Mouse (Mus musculus) gastrocnemius, postnatal 14 days (tissue): ENCODE results near the gene Spcs2. TPM values are rescaled to one million over a fixed set of nuclear protein-coding genes. Genes with fewer than 3 reads are reported as not detected.

Source experiments
- DNase-seq: peaks from one replicate; pipeline ENCODE4 v3.0.0; 2021; ENCODE audit warnings: mixed read lengths
- intact Hi-C: fragments of 180-260 bp; cut with DNase I; formaldehyde crosslinking; loops from one replicate; pipeline ENCODE4 v1.15.1; 2025; ENCODE audit warnings: low total_unique reads
- total RNA-seq, 2 experiments: library from RNA; stranded (reverse); gene quantifications; 2 replicates each; pipeline ENCODE4 v1.2.3; 2021

The Spcs2 gene
- total RNA-seq, 2 experiments from 2014 or later = 45.4 to 58.1 TPM

DNA sequence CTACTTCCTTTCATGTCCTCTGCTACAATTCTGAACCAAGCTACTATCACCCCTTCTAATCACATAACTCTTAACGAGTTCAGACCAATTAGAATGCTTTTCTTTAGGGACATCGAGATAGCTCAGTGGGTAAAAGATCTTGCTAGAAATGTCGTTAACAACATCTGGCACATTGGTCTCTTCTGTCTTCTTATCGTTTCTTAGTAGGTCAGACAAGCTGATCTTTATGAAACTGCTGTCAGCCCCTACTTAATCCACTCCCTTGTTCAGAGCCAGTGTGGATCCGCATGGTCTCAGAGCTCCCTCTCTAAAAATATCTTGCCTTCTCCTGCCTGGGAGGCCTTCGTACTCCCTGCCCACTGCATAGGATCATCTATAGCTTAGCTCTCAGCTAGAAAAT lies 10.7 kb upstream of the Spcs2 start:
- DNase-seq = no peak
- intact Hi-C loops = loop anchor here (10.0 kb wide), 1 partner anchor 249 kb away; the partner anchor contains the start of gene Tpbgl

DNA sequence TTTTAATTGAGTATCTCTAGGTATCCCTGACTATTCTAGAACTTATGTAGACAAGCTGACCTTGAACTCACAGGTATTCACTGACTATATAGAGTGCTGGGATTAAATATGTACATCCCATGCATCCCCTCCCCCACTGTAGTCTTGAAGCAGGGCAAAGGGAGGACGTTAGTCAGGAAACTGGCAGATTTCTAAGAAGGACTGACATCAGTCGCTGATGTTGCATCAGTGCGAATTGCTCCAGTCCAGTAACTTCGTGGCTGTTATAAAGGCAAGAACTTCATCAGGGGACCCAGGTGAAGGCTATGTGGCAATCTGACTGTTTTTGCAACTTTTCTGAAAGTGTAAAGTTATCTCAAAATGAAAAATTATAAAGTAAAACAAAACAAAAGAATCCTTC lies 6.0 kb upstream of the Spcs2 start:
- intact Hi-C loops = no loop called here
- no peak for DNase-seq

- no peak for DNase-seq
- intact Hi-C loops = no loop called here
Measured at GRCm38 (mm10) chr7:99865219-99865618, 2.0 kb upstream of the Spcs2 start.

DNA sequence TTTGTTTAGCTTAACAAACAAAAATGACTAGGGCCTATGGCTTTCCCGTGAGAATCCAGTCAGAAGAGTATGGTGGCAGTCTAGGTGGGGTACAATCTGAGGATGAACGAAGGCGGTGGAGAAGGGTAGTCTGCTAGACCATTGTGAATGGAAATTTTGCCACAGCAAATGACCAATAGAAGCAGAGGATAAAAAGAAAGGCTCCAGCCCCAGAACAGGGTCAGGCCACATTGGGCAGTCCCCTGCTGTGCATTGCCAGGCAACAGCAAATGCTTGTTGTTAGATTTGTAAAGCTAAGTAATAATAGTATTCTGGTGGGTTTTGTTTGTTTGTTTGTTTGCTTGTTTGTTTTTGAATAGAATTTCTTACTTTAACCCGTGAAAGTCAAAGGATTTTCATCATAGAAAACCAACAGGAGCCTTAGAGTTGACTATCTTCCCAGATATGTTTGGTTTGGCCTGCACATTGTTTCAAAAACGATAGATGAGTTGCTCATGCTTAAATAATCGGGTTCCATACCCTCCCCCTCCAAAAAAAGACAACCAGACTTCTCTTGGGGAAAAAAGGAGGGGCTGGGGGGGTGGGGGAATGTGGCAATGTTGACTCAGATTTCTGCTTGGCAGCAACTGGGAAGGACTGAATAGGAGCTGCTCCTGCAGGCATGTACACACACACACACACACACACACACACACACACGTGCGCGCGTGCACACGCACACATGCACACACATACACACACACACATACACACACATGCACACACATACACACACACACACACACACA lies 1.2 kb upstream of the Spcs2 start:
- DNase-seq = no peak
- intact Hi-C loops = loop anchor here (5.0 kb wide), 1 partner anchor 37 kb away; the partner anchor contains the start of gene Neu3

DNA sequence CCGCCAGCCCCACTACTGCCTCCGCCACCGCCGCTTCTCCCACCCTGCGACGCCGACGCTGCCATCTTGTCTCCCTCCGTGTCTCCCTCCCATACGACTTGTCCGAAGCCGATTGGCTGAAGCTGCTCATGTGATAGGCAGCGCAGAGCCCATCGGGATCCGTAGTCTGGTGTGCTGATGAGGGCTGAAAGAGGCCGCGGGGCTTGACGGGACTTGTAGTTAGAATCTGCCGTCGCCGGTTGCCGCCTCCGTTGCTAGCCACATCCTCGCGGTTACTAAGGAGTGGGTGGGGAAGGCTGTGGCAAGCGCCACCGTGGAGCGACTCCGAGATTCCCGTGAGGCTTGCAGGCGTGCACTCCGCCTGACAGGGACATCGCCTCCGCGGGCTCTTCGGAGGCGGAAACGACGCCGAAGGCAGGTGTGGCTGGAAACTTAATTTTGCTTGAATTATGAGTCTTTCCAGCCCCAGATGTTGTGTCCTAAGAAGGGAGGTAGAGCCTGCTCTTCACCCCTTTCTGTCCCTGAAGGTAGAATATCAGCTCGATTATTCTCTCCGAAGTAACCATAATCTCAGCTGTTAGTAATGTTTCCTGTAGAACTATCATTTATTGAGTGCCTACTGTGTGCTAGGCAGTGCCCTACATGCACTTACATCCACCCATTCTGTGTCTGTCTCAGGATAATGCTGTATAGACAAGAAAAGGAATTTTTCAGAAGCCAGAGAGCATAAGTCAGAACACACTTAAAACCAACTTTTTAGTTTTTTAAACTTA lies 4.3 kb downstream of the Spcs2 start, which contains the start of gene Xrra1:
Gene Xrra1, plus strand, starts transcription at position 304 of the 773 bp plus-strand sequence.
- intact Hi-C loops = no loop called here
- DNase-seq = peak; percentile 96

- intact Hi-C loops = no loop called here
Measured at GRCm38 (mm10) chr7:99858175-99858812, 5.0 kb downstream of the Spcs2 start.

DNA sequence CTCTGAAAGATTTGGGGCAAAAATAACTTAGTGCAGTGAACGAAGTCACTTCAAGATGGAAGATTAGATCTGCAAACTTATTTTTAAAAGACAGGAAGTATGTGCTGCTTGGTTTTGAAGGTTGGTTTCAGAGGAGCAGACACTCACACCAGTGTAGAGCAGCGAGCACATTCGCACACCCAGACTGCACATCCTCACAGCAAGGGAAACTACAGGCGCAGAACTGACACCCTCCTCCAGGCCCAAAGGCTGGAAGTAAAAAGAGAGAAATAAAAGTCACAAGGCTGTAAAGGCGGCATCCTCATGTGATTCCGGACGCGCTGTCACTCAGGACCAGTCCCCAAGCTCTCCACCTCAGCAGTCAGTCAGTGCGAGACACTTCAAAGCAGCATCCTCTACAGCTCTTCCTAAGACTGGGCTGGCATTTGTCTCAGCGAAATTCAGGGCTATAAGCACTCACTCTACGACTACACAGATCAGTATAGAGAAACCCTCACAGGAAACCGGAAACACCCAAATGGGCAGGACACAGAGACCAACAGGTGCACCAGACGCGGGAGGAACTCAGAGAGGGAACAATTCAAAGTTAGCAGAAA lies 6.9 kb downstream of the Spcs2 start:
- no peak for DNase-seq
- intact Hi-C loops = no loop called here

More at GRCm38 (mm10) chr7:99858175-99858812, 5.0 kb downstream of the Spcs2 start:
- DNase-seq = no peak

- no peak for DNase-seq
- intact Hi-C loops = no loop called here
Measured at GRCm38 (mm10) chr7:99854311-99854710, 9.0 kb downstream of the Spcs2 start.

DNA sequence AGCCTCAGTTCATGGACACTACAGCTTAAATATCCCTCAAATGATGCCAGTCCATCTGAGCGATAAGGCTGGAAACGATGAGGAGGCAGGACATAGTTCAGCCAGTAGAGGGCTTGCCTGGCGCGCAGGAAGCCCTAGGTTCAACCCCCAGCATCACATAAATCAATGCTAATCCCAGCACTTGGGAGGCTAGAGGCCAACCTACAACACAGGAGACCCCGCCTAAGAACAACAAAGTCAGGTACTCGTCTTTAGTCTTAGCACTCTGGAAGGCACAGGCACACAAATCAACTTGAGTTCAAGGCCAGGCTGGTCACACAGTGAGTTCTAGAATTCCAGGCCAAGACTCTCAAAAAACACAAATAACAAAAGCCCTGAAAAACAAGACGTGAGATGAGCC lies 9.9 kb downstream of the Spcs2 start:
- intact Hi-C loops = no loop called here

GRCm38 (mm10) chr7:99851618-99852017 lies 11.6 kb downstream of the Spcs2 start:
- intact Hi-C loops = no loop called here
- DNase-seq = no peak

More for the DNA sequence above, 9.9 kb downstream of the Spcs2 start:
- no peak for DNase-seq

DNA sequence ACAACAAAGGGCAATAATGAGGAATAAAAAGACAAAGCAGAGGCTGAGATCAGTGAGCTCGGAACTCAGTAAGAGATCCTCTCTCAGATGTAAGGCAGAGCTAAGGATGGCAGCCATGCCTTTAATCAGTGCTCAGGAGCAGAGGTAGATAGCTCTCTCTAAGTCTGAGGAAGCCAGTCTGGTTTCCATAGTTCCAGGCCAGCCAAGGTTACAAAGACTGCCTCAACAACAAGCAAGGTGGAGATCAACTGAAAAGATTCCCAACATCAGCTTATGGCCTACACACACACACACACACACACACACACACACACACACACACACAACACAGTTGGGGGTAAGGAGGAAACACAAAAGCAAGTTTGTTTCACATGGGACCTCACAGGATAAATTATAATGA lies 12.1 kb downstream of the Spcs2 start:
- no peak for DNase-seq
- intact Hi-C loops = no loop called here

- intact Hi-C loops = no loop called here
- DNase-seq = no peak
Measured at GRCm38 (mm10) chr7:99850534-99850933, 12.7 kb downstream of the Spcs2 start.

- intact Hi-C loops = no loop called here
- no peak for DNase-seq
Measured at GRCm38 (mm10) chr7:99845533-99846236, 17.6 kb downstream of the Spcs2 start.

DNA sequence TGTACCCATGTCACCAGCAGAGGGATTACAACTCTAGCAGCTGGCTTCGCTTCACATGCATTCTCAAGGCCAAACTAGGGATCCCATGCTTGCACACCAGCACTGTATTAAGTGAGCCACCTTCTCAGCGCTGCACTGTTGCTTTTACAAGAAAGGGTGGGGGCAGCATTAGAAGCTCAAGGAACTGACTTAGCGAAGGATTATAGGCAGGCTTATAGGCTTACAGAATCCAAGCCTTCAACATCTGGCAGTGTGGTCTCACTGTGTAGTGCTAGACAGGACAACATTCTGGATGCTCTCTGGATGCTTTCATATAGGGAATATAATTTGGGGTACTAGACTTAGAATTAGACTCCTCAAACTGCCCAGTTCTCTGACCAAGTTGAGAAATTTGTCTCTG lies 25.0 kb downstream of the Spcs2 start:
- intact Hi-C loops = no loop called here
- no peak for DNase-seq

DNA sequence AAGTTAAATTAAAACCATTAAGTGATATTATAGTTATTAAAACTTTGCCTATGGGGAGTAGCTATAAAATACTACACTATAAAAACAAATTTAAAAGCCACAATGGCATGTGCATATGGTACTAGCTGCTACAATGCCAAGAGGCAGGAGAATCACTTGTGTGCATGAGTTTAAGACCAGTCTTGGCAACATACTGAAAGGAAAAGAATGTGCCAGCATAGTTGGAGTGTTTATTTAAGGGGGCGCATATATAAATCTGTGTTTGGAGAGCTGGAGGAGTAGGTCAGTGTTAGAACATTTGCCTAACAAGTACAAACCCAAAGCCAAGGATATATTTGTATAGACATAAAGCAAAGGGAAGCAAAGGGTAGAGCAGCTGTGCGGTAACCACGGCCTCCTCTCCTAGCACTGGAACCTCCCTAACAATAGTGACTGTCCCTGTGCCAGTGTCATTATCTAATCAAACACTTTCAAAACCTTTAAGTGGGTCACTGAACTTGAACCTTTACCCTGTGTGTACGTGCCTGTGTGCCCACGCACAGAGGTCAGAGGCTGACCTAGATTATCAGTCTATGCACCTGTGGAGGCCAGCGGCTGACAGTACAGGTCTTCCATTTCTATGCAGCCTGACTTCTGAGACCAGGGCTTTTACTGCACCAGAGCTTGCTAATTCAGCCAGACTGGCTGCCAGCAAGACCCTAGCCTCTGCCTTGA lies 25.7 kb downstream of the Spcs2 start:
- no peak for DNase-seq
- intact Hi-C loops = no loop called here

DNA sequence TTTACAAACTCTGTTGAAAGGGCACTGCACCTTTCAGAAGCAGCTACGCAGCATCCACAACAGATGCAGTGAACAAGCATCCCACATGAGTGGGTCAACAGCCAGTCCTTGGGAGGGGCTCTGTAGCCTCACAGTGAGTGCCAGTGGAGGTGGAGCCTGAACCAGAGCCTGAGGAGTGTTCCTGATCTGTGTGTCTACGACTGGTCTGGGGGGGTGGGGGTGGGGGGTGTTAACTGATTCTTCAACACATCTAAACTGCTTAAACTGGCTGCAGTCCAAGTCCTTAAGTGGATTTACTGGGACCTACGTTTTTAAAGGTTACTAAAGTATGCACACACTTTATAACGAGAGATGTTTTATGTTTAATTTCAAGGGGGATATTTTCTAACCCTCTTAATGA lies 26.5 kb downstream of the Spcs2 start:
- no peak for DNase-seq
- intact Hi-C loops = no loop called here

- no peak for DNase-seq
- intact Hi-C loops = no loop called here
Measured at GRCm38 (mm10) chr7:99834314-99834853, 28.9 kb downstream of the Spcs2 start.

GRCm38 (mm10) chr7:99833846-99834222 lies 29.4 kb downstream of the Spcs2 start:
- intact Hi-C loops = no loop called here
- DNase-seq = no peak
